Mouse (Mus musculus): Measurements from ENCODE around the gene Csde1.

Gene Csde1

GRCm38 (mm10) chr3:103058207-103059157 lies 38.3 kb downstream of the Csde1 start, which contains the start of gene Nras:
Gene Nras (plus strand): TSS chr3:103058285.
- DNase-seq (ENCODE audit: extremely low read depth, low read depth, low spot score) = no peak

GRCm38 (mm10) chr3:103066927-103067326 lies 46.7 kb downstream of the Csde1 start:
- no peak for DNase-seq (ENCODE audit: extremely low read depth, low read depth, low spot score)

GRCm38 (mm10) chr3:103068971-103069370 lies 48.7 kb downstream of the Csde1 start:
- DNase-seq (ENCODE audit: extremely low read depth, low read depth, low spot score) = peak; percentile 49

GRCm38 (mm10) chr3:103073771-103074170 lies 53.5 kb downstream of the Csde1 start, which contains the start of gene Ampd1:
Gene Ampd1 (plus strand): TSS chr3:103074014.
- no peak for DNase-seq (ENCODE audit: extremely low read depth, low read depth, low spot score)

- DNase-seq (ENCODE audit: extremely low read depth, low read depth, low spot score) = no peak
Observed at GRCm38 (mm10) chr3:103075871-103076270, 55.6 kb downstream of the Csde1 start.

- no peak for DNase-seq (ENCODE audit: extremely low read depth, low read depth, low spot score)
Observed at GRCm38 (mm10) chr3:103076476-103076875, 56.2 kb downstream of the Csde1 start.

GRCm38 (mm10) chr3:103079301-103079700 lies 59.1 kb downstream of the Csde1 start:
- no peak for DNase-seq (ENCODE audit: extremely low read depth, low read depth, low spot score)

- no peak for DNase-seq (ENCODE audit: extremely low read depth, low read depth, low spot score)
Observed at GRCm38 (mm10) chr3:103081051-103081450, 60.8 kb downstream of the Csde1 start.

- no peak for DNase-seq (ENCODE audit: extremely low read depth, low read depth, low spot score)
Observed at GRCm38 (mm10) chr3:103081861-103082453, 61.7 kb downstream of the Csde1 start.

GRCm38 (mm10) chr3:103082761-103083160 lies 62.5 kb downstream of the Csde1 start:
- no peak for DNase-seq (ENCODE audit: extremely low read depth, low read depth, low spot score)

GRCm38 (mm10) chr3:103085986-103086385 lies 65.8 kb downstream of the Csde1 start:
- no peak for DNase-seq (ENCODE audit: extremely low read depth, low read depth, low spot score)

- DNase-seq (ENCODE audit: extremely low read depth, low read depth, low spot score) = no peak
Observed at GRCm38 (mm10) chr3:103091753-103092152, 71.5 kb downstream of the Csde1 start.

- no peak for DNase-seq (ENCODE audit: extremely low read depth, low read depth, low spot score)
Observed at GRCm38 (mm10) chr3:103098662-103099061, 78.4 kb downstream of the Csde1 start.

- DNase-seq (ENCODE audit: extremely low read depth, low read depth, low spot score) = no peak
Observed at GRCm38 (mm10) chr3:103099667-103100066, 79.4 kb downstream of the Csde1 start.

- DNase-seq (ENCODE audit: extremely low read depth, low read depth, low spot score) = no peak
Observed at GRCm38 (mm10) chr3:103100735-103101134, 80.5 kb downstream of the Csde1 start.

- no peak for DNase-seq (ENCODE audit: extremely low read depth, low read depth, low spot score)
Observed at GRCm38 (mm10) chr3:103101194-103101593, 81.0 kb downstream of the Csde1 start.

- DNase-seq (ENCODE audit: extremely low read depth, low read depth, low spot score) = no peak
Observed at GRCm38 (mm10) chr3:103101909-103102308, 81.7 kb downstream of the Csde1 start.

- no peak for DNase-seq (ENCODE audit: extremely low read depth, low read depth, low spot score)
Observed at GRCm38 (mm10) chr3:103102454-103103390, 82.5 kb downstream of the Csde1 start, which contains the start of gene Dennd2c. Gene Dennd2c (plus strand): TSS chr3:103102604.
